Mouse (Mus musculus) C2C12 (cell line): ENCODE data around the gene Rcan2.

Experiments
- CEBPB ChIP-seq: IDR thresholded peaks from one replicate; pipeline ENCODE4 v1.6.1; 2011; ENCODE audit warnings: low read depth, mild to moderate bottlenecking, control low read depth, moderate library complexity
- CTCF ChIP-seq: IDR thresholded peaks from one replicate; pipeline ENCODE4 v1.5.1; 2011; ENCODE audit not compliant: control insufficient read depth, insufficient read depth, insufficient read length
- MAX ChIP-seq: IDR thresholded peaks from one replicate; pipeline ENCODE4 v1.6.1; 2011; ENCODE audit warnings: mild to moderate bottlenecking, control low read depth
- MYOD1 ChIP-seq: IDR thresholded peaks from one replicate; pipeline ENCODE4 v1.6.1; 2011; ENCODE audit warnings: low read depth; ENCODE audit not compliant: control insufficient read depth, insufficient read length

DNA sequence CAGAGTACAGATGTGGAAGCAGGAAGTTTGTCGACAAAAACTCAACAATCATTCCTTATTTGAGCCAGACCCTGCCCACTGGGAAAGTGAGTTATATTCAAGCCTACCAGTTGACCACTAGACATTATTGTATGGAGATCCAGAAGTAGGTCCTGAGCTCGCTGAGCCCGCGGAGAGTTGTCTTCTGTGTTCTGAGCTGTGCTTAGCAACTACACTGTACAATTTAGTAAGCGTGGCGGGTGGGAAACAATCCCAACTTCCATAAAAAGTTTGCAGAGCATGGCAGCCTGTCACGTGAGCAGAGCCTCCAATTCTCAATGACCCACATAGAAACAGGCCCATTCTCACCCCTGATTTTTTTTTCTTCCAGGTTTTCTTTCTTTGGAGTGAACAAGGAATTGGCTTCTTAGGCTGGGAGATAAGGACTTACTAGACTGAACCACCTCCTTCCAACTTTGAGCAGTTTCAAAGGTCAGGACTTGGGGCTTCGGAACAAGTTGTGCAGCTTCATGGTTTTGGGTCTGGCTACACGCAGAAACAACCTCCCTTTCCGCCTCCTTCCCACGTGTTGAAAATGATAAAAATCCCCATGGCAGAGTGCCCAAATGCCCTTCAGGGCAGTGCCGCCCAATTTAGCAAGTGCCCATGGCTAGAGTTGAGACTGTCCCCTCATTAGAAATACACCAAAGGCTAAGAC, 276.1 kb downstream of the Rcan2 start:
- TF ChIP-seq CTCF (no peak), MYOD1 (no peak), MAX (no peak), CEBPB (no peak)
